Mouse (Mus musculus): ENCODE measurements around the gene Larp6.

DNA sequence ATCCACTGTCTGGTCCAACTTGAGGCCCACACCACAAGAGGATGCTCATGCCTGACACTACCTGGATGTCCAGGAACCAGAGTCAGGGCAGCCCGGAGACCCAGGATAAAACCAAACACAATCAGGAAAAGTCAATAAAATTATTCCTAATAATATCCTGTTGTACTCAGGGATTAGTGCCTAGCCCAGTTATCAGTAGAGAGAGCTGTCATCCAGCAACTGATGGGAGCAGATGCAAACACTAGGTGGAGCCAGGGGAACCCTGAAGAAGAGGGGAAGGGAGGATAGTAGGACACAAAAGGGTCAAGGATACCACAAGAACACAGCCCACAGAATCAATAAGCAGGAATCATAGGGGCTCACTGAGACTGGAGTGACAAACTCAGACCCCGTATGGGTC, 5.2 kb upstream of the Larp6 start:
- TF ChIP-seq CTCF (IDR thresholded peaks at IDR 0.05; ENCODE audit: control insufficient read depth, insufficient read depth, insufficient replicate concordance, low read depth, low read length) (no peak), POLR2A (IDR thresholded peaks at IDR 0.05; ENCODE audit: control insufficient read depth, low read depth, low read length) (no peak)
